Mouse (Mus musculus): Measurements from ENCODE around the gene Abtb2. TPM values are rescaled to one million over a fixed set of nuclear protein-coding genes. Genes with fewer than 3 reads are reported as not detected.

The Abtb2 gene
- polyA plus RNA-seq, 1 experiment from 2014 or later = 1.9 TPM

DNA sequence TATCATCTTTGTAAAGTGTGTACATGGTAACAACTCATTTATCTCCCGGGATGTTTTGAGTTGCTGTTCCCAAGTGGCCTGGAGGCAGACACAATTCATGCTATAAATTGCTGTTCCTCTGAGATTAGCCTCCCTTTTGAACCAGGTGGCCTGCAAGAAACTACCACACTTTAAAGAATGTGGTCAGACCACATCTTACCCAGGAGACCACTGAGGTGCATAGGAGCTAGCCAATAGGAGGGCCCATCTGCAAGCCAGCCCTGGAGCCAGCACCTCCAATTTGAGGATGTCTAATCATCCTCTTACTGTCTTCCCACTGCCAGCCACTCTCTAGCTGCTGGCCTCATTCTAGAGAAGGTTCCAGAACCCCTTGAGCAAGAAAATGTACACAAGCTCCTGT, 35.4 kb downstream of the Abtb2 start:
- Histone ChIP-seq H3K27me3 (no peaks in the 10 kb centered on the region), H3K9ac (no peak overlapping the region), H3K27ac (no peak overlapping the region), H3K9me3 (replicated peaks) (no peaks in the 10 kb centered on the region), H3K36me3 (no peaks in the 10 kb centered on the region), H3K4me2 (no peak overlapping the region), H3K4me1 (replicated peaks) (peaks cover 80% of the 10 kb centered on the region), H3K4me3 (replicated peaks) (no peak overlapping the region)
- 39% methylated on average over 1 of the region's 1 CpGs for WGBS (ENCODE audit: insufficient replicate concordance)
- no peak for DNase-seq
- ATAC-seq (ENCODE audit: low read depth) = no peak

DNA sequence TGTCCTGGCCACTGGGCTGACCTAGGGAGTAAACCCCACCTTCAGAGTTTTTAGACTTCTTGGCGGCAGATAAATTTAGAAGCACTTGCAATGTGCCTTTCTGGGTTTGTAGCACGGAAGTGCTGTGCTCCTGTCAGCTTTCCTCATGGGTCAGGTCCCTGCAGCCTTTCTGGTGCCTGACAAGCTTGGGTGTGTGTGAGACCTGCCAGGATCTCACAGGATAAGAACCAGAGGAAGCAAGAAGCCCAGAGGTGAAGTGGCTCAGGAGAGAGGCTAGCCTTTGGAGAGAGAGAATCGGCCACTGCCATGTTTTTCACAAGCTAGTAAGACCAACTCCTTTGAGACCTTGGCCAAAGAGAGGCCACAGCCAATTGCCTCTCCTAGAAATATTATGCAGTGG, 37.1 kb downstream of the Abtb2 start:
- Histone ChIP-seq H3K4me3 (replicated peaks) (no peak overlapping the region), H3K9me3 (replicated peaks) (no peaks in the 10 kb centered on the region), H3K4me1 (replicated peaks) (peaks cover 64% of the 10 kb centered on the region), H3K36me3 (no peaks in the 10 kb centered on the region), H3K27ac (no peak overlapping the region), H3K4me2 (no peak overlapping the region), H3K9ac (no peak overlapping the region), H3K27me3 (no peaks in the 10 kb centered on the region)
- ATAC-seq (ENCODE audit: low read depth) (no peak), DNase-seq (no peak)
- WGBS (ENCODE audit: insufficient replicate concordance) = 79% methylated on average over 3 of the region's 3 CpGs

DNA sequence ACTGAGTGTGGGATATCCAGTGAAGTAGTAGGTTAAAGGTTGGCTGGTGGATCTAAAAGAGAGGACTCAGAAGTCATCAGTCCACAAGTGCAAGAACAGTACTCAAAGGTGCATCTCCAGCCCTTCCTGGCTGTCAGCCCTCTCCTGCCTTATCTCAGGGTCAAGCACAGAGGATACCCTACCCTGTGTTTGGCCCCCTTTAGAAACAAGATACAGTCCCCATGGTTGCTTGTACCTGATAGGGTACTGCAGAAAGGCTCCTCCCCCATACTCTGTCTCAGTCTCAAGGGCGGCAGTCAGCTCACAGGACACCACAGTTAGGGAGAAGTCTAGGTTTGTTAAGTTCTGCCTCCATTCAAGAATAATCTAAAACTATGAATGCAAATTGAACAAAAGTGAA, 37.8 kb downstream of the Abtb2 start:
- ATAC-seq (ENCODE audit: low read depth) (peak; percentile 84), DNase-seq (peak; percentile 22)
- Histone ChIP-seq H3K9ac (no peak overlapping the region), H3K36me3 (no peaks in the 10 kb centered on the region), H3K4me1 (replicated peaks) (peaks cover 58% of the 10 kb centered on the region), H3K4me3 (replicated peaks) (no peak overlapping the region), H3K27ac (no peak overlapping the region), H3K4me2 (no peak overlapping the region), H3K27me3 (no peaks in the 10 kb centered on the region), H3K9me3 (replicated peaks) (no peaks in the 10 kb centered on the region)
- 3% methylated on average over 1 of the region's 1 CpGs for WGBS (ENCODE audit: insufficient replicate concordance)

DNA sequence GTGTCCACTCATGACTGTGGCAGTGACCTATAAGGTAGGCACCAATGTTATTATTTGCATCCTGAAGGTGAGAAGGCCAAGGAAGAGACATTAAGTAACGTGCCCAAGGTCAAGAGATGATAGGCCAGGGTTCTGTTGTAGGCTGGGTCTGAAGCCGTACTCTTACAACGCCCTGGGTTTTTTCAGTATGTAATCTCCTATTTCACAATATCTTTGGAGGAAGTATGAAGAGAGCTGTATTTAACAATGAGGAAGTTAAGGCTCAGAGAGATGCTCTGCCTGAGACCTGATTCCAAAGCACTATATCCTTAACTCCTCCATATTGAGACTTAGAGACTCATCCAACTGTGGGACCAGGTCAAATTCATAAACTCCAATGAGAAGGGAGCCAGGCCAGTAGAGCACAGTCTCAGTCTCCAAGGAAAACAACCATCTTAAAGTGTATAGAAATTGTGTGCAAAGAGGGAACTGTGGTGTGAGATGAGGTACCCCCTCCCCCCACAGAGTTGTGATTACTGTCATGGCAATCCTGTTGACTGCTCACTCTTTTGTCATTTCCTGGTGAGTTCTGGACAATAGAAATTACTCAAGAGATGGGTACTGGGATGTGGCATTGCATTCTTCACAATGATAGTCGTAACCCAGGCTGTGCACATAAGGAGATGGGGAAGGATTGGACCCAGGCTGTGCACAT, 39.8 kb downstream of the Abtb2 start:
- no peaks in the 10 kb centered on the region for H3K36me3 ChIP-seq
- H3K9ac ChIP-seq = no peak overlapping the region
- no peak overlapping the region for H3K27ac ChIP-seq
- H3K4me2 ChIP-seq = no peak overlapping the region
- H3K4me3 ChIP-seq (replicated peaks) = no peak overlapping the region
- ATAC-seq (ENCODE audit: low read depth) (no peak), DNase-seq (no peak)
- H3K4me1 ChIP-seq (replicated peaks) = peaks cover 38% of the 10 kb centered on the region
- H3K9me3 ChIP-seq (replicated peaks) = no peaks in the 10 kb centered on the region
- 41% methylated on average over 4 of the region's 4 CpGs for WGBS (ENCODE audit: insufficient replicate concordance)
- H3K27me3 ChIP-seq = no peaks in the 10 kb centered on the region

DNA sequence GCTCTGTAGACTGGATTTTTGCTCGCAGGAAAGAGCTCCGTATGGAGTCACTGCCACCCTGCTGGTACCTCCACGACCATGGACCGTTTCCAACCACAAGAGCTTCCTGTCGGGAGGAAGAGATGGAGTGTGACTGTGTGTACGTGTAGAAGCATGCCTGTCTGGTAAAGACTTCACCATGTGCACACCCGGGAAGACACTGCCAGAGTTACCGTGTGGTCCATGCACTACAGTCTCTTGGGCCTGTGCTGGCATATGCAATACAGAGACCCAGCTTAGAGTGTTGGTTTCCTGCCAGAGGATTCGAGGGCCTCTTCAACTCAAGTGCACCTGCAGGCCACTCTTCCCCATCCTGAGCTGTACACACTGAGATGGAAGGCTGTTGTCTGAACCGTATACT, 41.8 kb downstream of the Abtb2 start:
- Histone ChIP-seq H3K9me3 (replicated peaks) (no peaks in the 10 kb centered on the region), H3K4me3 (replicated peaks) (no peak overlapping the region), H3K27me3 (no peaks in the 10 kb centered on the region), H3K4me1 (replicated peaks) (peaks cover 22% of the 10 kb centered on the region), H3K9ac (no peak overlapping the region), H3K36me3 (no peaks in the 10 kb centered on the region), H3K27ac (no peak overlapping the region), H3K4me2 (no peak overlapping the region)
- ATAC-seq (ENCODE audit: low read depth) = no peak
- WGBS (ENCODE audit: insufficient replicate concordance) = 51% methylated on average over 10 of the region's 10 CpGs
- no peak for DNase-seq

DNA sequence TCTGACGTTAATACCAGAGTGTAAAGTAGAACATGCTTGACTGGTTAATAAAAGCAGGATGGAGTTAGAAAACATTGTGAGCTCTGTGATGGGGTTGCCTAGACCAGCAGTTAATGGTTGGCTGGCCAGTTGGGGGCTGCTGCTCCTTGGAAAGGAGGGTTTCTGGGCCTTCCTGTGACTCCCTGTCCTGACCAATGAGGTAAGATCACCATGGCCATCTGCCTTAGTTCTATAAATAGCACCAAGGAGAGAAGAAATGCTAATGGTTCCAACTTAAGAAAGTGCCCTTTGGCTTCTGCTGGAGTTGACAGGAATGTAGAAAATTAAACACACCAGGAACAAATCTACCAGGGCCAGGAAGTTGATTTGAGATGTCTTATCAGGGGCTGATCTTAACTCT, 42.8 kb downstream of the Abtb2 start:
- H3K4me2 ChIP-seq = no peak overlapping the region
- no peaks in the 10 kb centered on the region for H3K9me3 ChIP-seq (replicated peaks)
- no peaks in the 10 kb centered on the region for H3K27me3 ChIP-seq
- H3K9ac ChIP-seq = no peak overlapping the region
- no peak for ATAC-seq (ENCODE audit: low read depth)
- H3K27ac ChIP-seq = no peak overlapping the region
- no peak overlapping the region for H3K4me3 ChIP-seq (replicated peaks)
- peaks cover 12% of the 10 kb centered on the region for H3K4me1 ChIP-seq (replicated peaks)
- DNase-seq = no peak
- 65% methylated on average over 1 of the region's 1 CpGs for WGBS (ENCODE audit: insufficient replicate concordance)
- H3K36me3 ChIP-seq = no peaks in the 10 kb centered on the region

DNA sequence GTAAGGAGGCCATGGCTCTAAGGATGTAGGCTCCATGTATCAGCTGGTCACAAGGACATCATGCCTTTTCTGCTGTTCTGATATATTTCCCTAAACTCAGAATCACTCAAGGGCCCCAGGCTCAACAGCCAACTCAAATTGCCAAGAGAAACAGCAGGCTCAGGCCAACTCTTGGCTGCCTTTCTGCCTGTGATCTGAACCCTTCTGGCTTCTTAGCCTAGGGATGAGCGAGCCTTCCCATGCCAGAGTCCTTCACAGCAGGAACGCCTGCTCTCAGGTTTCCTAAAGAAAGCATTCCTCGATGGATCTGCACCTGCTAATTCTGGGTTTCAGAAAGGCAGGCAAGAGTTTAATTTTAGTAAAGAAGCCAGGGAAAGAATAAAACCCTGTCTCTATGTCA, 43.4 kb downstream of the Abtb2 start:
- Histone ChIP-seq H3K4me2 (no peak overlapping the region), H3K27ac (no peak overlapping the region), H3K4me3 (replicated peaks) (no peak overlapping the region), H3K9me3 (replicated peaks) (no peaks in the 10 kb centered on the region), H3K4me1 (replicated peaks) (peaks cover 6% of the 10 kb centered on the region; the same call in 1 of the 2 replicates), H3K27me3 (no peaks in the 10 kb centered on the region), H3K36me3 (no peaks in the 10 kb centered on the region), H3K9ac (no peak overlapping the region)
- 58% methylated on average over 3 of the region's 3 CpGs for WGBS (ENCODE audit: insufficient replicate concordance)
- DNase-seq (no peak), ATAC-seq (ENCODE audit: low read depth) (no peak)

DNA sequence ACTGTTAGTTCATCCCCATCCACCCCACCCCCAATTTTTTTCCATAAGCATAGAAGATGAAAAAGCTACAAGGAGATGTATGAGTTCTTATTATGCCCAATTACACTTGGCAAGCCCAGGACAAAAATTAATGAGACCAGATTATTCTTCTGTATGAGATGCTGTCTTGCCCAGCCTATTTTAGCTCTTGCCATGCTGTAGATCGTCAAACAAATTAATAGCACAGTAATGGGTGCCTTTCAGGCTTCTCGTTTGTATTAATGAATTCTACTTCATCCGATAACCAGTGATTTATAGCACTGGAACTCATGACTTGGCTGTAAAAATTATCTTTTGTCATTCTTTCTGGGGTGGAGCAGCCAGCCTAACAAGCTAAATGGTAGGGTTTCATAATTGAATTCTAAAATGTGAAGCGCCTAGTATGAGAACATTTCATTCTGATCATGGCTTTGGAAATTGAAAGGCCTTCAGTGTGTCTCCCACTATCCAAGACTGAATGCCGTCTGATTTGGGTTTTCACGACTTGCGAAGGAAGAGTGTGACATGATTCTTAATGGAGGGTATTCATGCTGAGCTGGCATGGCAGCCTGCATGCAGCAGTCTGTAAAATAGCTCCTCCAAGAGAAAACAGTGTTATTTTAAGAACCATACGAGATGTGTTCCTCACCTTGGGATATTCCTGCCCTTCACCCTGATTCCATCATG, 44.9 kb downstream of the Abtb2 start:
- no peaks in the 10 kb centered on the region for H3K9me3 ChIP-seq (replicated peaks)
- ATAC-seq (ENCODE audit: low read depth) = no peak
- no peak overlapping the region for H3K4me3 ChIP-seq (replicated peaks)
- no peaks in the 10 kb centered on the region for H3K27me3 ChIP-seq
- no peaks in the 10 kb centered on the region for H3K36me3 ChIP-seq
- H3K27ac ChIP-seq = no peak overlapping the region
- no peak overlapping the region for H3K9ac ChIP-seq
- WGBS (ENCODE audit: insufficient replicate concordance) = 78% methylated on average over 8 of the region's 8 CpGs
- H3K4me1 ChIP-seq (replicated peaks) = no peaks in the 10 kb centered on the region
- no peak overlapping the region for H3K4me2 ChIP-seq
- DNase-seq = no peak

DNA sequence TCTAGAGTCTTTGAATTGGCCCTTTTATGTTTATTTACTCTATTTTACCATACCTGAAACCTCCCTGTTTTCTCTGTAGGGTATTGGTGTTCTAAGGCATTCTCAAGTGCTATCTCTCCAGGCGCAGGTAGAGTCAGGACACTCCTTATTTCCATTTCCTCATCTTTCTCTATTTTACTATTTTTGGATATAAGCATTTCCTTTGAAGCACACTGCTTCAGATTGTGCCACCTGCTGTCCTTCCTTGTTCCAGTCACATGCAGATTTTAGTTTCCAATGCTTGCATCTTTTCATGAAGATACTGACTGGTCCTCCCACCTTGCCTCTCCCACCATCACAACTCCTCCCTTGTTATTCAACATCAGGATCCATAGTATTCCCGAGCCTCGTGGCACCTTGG, 47.8 kb downstream of the Abtb2 start:
- Histone ChIP-seq H3K4me1 (replicated peaks) (no peaks in the 10 kb centered on the region), H3K36me3 (no peaks in the 10 kb centered on the region), H3K4me3 (replicated peaks) (no peak overlapping the region), H3K9me3 (replicated peaks) (no peaks in the 10 kb centered on the region), H3K27ac (no peak overlapping the region), H3K9ac (no peak overlapping the region), H3K27me3 (no peaks in the 10 kb centered on the region), H3K4me2 (no peak overlapping the region)
- ATAC-seq (ENCODE audit: low read depth) = no peak
- DNase-seq = no peak
- 60% methylated on average over 3 of the region's 3 CpGs for WGBS (ENCODE audit: insufficient replicate concordance)

DNA sequence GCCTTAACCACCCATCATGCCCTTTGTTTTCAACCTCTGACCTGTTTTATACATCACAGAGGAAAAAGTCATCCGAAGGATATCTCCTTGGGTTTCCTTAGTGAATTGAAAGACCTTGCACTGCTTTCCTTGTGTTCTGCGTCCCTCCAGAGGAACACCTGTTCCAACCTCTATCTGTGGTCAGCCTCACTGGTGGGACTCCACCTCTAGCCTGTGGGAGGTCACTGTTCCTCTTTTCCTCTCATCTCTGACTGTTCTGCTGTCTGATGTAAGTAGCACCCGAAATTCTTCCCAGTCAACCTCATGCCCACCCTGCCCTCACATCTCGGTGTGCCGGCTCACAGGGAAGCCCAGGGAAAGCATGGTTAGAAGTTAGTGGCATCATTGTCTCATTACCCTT, 48.9 kb downstream of the Abtb2 start:
- Histone ChIP-seq H3K9ac (no peak overlapping the region), H3K4me1 (replicated peaks) (no peaks in the 10 kb centered on the region), H3K27me3 (no peaks in the 10 kb centered on the region), H3K9me3 (replicated peaks) (no peaks in the 10 kb centered on the region), H3K27ac (no peak overlapping the region), H3K4me2 (no peak overlapping the region), H3K36me3 (no peaks in the 10 kb centered on the region), H3K4me3 (replicated peaks) (no peak overlapping the region)
- 53% methylated on average over 5 of the region's 5 CpGs for WGBS (ENCODE audit: insufficient replicate concordance)
- no peak for ATAC-seq (ENCODE audit: low read depth)
- no peak for DNase-seq

DNA sequence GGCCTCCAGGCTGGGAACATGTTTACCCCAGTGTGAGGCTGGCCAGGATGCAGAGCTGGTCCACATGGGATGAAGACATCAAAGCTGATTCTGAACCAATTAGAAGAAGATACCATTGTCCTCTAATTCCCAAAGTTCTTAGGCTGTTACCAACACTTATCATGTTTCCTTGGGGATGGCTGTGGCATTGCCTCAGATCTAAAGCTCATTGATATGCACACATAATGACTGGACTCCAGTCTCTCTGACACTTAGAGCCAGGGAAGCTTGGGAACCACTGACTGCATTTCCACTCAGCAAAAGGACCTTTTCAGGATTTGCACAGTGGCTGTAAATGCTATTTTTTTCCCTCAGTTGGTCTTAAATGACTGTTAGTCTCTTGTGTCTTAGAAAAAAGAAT, 52.3 kb downstream of the Abtb2 start:
- H3K4me1 ChIP-seq (replicated peaks) = no peaks in the 10 kb centered on the region
- ATAC-seq (ENCODE audit: low read depth) (no peak), DNase-seq (no peak)
- no peak overlapping the region for H3K27ac ChIP-seq
- H3K27me3 ChIP-seq = 0 out of 2 replicates have a peak, but pooled peaks cover 6% of the 10 kb centered on the region
- no peak overlapping the region for H3K9ac ChIP-seq
- H3K4me3 ChIP-seq (replicated peaks) = no peak overlapping the region
- H3K9me3 ChIP-seq (replicated peaks) = no peaks in the 10 kb centered on the region
- no peaks in the 10 kb centered on the region for H3K36me3 ChIP-seq
- no peak overlapping the region for H3K4me2 ChIP-seq

DNA sequence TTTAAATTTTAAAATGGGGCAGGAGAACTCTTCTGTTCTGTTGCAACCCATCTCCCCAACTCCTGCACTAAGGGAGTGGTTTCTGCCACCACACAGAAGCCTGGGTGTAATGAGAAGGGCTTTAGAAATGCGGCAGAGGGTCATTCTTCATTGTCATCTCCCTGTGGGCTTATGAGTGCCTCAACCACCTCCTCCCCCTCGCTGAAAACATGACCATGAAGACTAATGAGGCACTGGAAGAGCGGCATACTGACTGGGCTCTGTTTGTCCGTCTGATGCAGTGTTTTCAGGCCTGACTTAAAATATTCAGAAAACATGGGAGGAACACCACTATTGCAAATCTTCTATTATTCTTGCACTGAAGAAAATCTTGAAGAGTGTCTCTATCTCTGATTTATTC, 56.8 kb downstream of the Abtb2 start:
- Histone ChIP-seq H3K27ac (no peak overlapping the region), H3K4me3 (replicated peaks) (no peak overlapping the region), H3K36me3 (no peaks in the 10 kb centered on the region), H3K9me3 (replicated peaks) (no peaks in the 10 kb centered on the region), H3K4me1 (replicated peaks) (peaks cover 16% of the 10 kb centered on the region), H3K27me3 (peaks cover 6% of the 10 kb centered on the region; the same call in 1 of the 2 replicates), H3K4me2 (no peak overlapping the region), H3K9ac (no peak overlapping the region)
- ATAC-seq (ENCODE audit: low read depth) (no peak), DNase-seq (no peak)
- WGBS (ENCODE audit: insufficient replicate concordance) = 53% methylated on average over 4 of the region's 4 CpGs

All from liver, embryonic 13.5 days (tissue).